Mouse (Mus musculus): ENCODE results near the gene Cinp. TPM values are rescaled to one million over a fixed set of nuclear protein-coding genes. Genes with fewer than 3 reads are reported as not detected.

Gene Cinp
- polyA plus RNA-seq, 1 experiment from 2014 or later = 86.2 TPM

DNA sequence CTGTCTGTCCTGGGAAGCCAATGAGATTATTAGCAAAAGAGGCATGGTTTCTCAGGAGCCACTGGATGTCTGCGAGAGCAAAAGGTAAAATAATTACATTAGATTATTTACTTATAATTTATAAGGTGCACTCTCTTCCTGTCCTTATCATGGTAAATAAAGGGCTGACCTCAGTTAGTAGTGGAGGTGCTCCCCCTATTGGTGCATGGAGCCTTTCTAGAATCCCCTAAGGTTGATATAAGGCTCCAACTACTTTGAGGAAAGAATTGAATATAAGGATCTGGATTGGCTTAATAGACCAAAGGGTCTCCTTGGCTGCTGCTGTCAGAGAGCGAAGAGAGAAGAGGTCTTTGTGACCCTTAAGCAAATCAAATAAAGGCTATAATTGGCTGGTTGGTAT is 14.6 kb upstream of the Cinp start:
- ATAC-seq (ENCODE audit: low FRiP score) (no peak), DNase-seq (ENCODE audit: low spot score) (no peak)
- Histone ChIP-seq H3K4me3 (replicated peaks; ENCODE audit: low read length) (no peak overlapping the region), H3K27me3 (ENCODE audit: control insufficient read depth, insufficient read depth, low read length) (no peaks in the 10 kb centered on the region), H3K4me2 (replicated peaks) (no peak overlapping the region), H3K9me3 (ENCODE audit: control insufficient read depth, low read length) (no peaks in the 10 kb centered on the region), H3K9ac (no peak overlapping the region), H3K4me1 (replicated peaks; ENCODE audit: control insufficient read depth, insufficient read depth, low read length) (no peaks in the 10 kb centered on the region), H3K36me3 (replicated peaks; ENCODE audit: control insufficient read depth, insufficient read depth) (peaks cover 16% of the 10 kb centered on the region; the same call in 1 of the 2 replicates), H3K27ac (no peak overlapping the region)
- whole genome bisulfite sequencing = 93% methylated on average over 2 of the region's 2 CpGs

DNA sequence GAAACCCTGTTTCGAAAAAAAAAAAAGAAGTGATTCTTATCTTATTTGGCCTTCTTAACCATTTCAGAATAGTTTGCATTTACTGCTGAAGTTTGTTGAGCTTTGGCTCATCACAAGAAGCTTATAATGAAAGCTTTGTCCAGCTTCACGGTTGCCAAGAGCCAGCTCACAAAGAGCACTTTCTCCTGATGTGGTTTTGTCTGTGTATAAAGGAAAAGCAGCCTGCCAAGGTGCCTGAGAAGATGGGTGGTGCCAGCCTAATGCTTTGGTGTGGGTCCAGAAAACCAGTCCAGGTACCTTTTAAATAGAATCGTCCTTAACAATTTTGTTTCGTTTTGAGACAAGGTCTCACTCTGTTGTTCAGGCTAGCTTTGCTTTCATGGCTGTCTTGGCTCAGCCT is 13.2 kb upstream of the Cinp start:
- Histone ChIP-seq H3K36me3 (replicated peaks; ENCODE audit: control insufficient read depth, insufficient read depth) (peaks cover 21% of the 10 kb centered on the region; the same call in 1 of the 2 replicates), H3K9ac (no peak overlapping the region), H3K4me1 (replicated peaks; ENCODE audit: control insufficient read depth, insufficient read depth, low read length) (no peaks in the 10 kb centered on the region), H3K4me2 (replicated peaks) (no peak overlapping the region), H3K27ac (no peak overlapping the region), H3K9me3 (ENCODE audit: control insufficient read depth, low read length) (no peaks in the 10 kb centered on the region), H3K27me3 (ENCODE audit: control insufficient read depth, insufficient read depth, low read length) (no peaks in the 10 kb centered on the region), H3K4me3 (replicated peaks; ENCODE audit: low read length) (no peak overlapping the region)
- 81% methylated on average over 4 of the region's 4 CpGs for WGBS
- DNase-seq (ENCODE audit: low spot score) (no peak), ATAC-seq (ENCODE audit: low FRiP score) (no peak)

DNA sequence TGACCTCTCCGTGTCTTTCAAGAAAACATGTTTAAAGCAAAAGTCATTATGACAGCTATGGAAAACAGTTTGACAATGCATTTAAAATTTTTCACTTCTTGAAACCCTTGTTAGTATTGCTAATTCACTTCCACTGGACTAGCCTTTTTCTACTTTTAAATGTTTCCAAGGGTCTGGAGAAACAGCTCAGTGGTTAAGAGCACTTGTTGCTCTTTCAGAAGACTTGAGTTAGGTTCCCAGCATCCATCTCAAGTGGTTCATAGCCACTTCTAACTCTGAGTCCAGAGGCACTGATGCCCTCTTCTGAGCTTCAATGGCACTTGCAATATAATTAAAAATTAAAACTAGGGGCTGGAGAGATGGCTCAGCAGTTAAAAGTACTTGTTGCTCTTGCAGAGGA is 2.9 kb upstream of the Cinp start:
- Histone ChIP-seq H3K9ac (no peak overlapping the region), H3K36me3 (replicated peaks; ENCODE audit: control insufficient read depth, insufficient read depth) (peaks cover 7% of the 10 kb centered on the region; the same call in 1 of the 2 replicates), H3K4me2 (replicated peaks) (no peak overlapping the region), H3K4me3 (replicated peaks; ENCODE audit: low read length) (no peak overlapping the region), H3K27me3 (ENCODE audit: control insufficient read depth, insufficient read depth, low read length) (no peaks in the 10 kb centered on the region), H3K9me3 (ENCODE audit: control insufficient read depth, low read length) (no peaks in the 10 kb centered on the region), H3K27ac (no peak overlapping the region), H3K4me1 (replicated peaks; ENCODE audit: control insufficient read depth, insufficient read depth, low read length) (peaks cover 18% of the 10 kb centered on the region)
- no peak for ATAC-seq (ENCODE audit: low FRiP score)
- WGBS = 97% methylated on average over 1 of the region's 1 CpGs
- DNase-seq (ENCODE audit: low spot score) = no peak

DNA sequence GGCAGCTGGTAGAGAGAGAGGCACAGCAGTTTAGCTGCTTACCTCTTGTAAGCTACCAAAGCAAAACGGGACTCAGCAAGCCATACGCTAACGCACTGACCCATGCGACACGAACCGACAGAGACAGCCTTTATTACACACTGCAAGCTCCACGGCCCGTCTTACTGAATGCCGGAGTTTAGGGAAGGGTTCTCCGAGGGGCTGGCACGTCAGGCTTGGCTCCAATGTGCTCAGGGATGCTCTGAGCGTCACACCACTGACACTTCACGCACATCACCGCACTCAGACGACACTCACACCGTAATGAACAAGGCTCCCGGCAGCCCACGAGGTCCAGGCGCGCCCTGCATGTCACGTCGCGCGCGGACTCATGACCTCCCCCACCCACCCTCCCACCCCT is 339 bp downstream of the Cinp start:
- 0% methylated on average over 25 of the region's 25 CpGs for WGBS
- Histone ChIP-seq H3K36me3 (replicated peaks; ENCODE audit: control insufficient read depth, insufficient read depth) (peaks cover 5% of the 10 kb centered on the region; the same call in 1 of the 2 replicates), H3K4me3 (replicated peaks; ENCODE audit: low read length) (peak overlapping the region; percentile 79), H3K27ac (0 out of 2 replicates have a peak overlapping the region, but pooled peaks have one; percentile 22), H3K27me3 (ENCODE audit: control insufficient read depth, insufficient read depth, low read length) (no peaks in the 10 kb centered on the region), H3K9me3 (ENCODE audit: control insufficient read depth, low read length) (no peaks in the 10 kb centered on the region), H3K4me1 (replicated peaks; ENCODE audit: control insufficient read depth, insufficient read depth, low read length) (peaks cover 18% of the 10 kb centered on the region), H3K4me2 (replicated peaks) (peak overlapping the region; percentile 96), H3K9ac (peak overlapping the region; percentile 74)
- ATAC-seq (ENCODE audit: low FRiP score) (peak; percentile 53), DNase-seq (ENCODE audit: low spot score) (no peak)

DNA sequence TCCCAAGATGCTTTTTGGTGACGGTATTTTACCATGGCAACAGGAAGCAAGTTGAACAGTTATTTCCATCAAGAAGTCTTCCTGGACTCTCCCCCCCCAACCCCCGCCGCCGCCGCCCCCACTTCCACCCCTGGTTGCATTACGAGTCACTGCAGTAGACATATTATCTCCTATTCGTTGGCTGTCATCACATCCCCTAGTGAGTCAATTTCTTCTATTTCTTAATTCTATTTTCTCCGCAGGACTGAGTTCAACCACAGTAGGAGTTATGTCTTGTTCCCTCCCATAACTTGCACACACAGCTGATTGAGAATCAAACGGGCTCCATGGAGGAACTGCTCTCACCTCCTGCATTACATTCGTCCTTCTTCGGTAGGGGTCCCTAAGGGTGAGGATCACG is 839 bp downstream of the Cinp start:
- no peaks in the 10 kb centered on the region for H3K27me3 ChIP-seq (ENCODE audit: control insufficient read depth, insufficient read depth, low read length)
- no peaks in the 10 kb centered on the region for H3K9me3 ChIP-seq (ENCODE audit: control insufficient read depth, low read length)
- H3K27ac ChIP-seq = no peak overlapping the region
- whole genome bisulfite sequencing = 45% methylated on average over 12 of the region's 12 CpGs
- ATAC-seq (ENCODE audit: low FRiP score) (no peak), DNase-seq (ENCODE audit: low spot score) (no peak)
- H3K36me3 ChIP-seq (replicated peaks; ENCODE audit: control insufficient read depth, insufficient read depth) = peaks cover 10% of the 10 kb centered on the region; the same call in 1 of the 2 replicates
- peak overlapping the region; percentile 74 for H3K9ac ChIP-seq
- H3K4me1 ChIP-seq (replicated peaks; ENCODE audit: control insufficient read depth, insufficient read depth, low read length) = peaks cover 18% of the 10 kb centered on the region
- peak overlapping the region; percentile 79 for H3K4me3 ChIP-seq (replicated peaks; ENCODE audit: low read length)
- peak overlapping the region; percentile 96 for H3K4me2 ChIP-seq (replicated peaks)

DNA sequence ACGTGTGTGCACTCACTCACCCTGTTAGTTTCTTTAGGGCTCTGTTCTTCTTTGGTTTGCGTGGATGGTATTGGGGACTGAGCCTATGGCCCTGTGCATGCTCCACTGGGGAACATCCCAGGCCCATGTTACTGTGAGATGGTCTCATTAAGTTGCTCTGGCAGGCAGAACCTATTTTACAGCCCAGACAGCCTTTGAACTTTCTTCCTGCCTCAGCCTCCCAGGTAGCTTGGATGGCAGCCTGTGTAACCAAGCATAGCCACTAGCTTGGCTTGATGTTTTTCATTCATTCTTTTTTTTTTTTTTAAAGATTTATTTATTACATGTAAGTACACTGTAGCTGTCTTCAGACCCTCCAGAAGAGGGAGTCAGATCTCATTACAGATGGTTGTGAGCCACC is 3.7 kb downstream of the Cinp start:
- peaks cover 35% of the 10 kb centered on the region for H3K36me3 ChIP-seq (replicated peaks; ENCODE audit: control insufficient read depth, insufficient read depth)
- ATAC-seq (ENCODE audit: low FRiP score) (no peak), DNase-seq (ENCODE audit: low spot score) (no peak)
- no peaks in the 10 kb centered on the region for H3K27me3 ChIP-seq (ENCODE audit: control insufficient read depth, insufficient read depth, low read length)
- H3K27ac ChIP-seq = no peak overlapping the region
- no peak overlapping the region for H3K4me2 ChIP-seq (replicated peaks)
- H3K4me3 ChIP-seq (replicated peaks; ENCODE audit: low read length) = no peak overlapping the region
- H3K9me3 ChIP-seq (ENCODE audit: control insufficient read depth, low read length) = no peaks in the 10 kb centered on the region
- H3K9ac ChIP-seq = no peak overlapping the region
- 97% methylated on average over 2 of the region's 2 CpGs for WGBS
- H3K4me1 ChIP-seq (replicated peaks; ENCODE audit: control insufficient read depth, insufficient read depth, low read length) = peaks cover 15% of the 10 kb centered on the region

DNA sequence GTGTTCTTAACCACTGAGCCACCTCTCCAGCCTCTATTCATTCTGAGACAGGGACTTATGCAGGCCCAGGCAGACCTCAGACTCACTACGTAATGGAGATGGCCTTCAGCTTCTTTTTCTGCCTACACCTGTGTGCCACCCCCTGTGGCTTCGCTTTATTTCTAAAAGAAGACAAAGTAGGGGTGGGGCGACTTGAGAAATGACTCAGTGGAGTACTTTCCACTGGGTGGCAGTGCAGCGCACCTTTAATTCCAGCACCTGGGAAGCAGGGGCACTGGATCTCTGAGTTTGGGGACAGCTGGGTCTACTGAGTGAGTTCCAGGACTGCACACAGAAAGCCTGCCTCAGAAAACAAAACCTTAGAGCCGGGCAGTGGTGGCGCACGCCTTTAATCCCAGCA is 6.7 kb downstream of the Cinp start:
- no peaks in the 10 kb centered on the region for H3K27me3 ChIP-seq (ENCODE audit: control insufficient read depth, insufficient read depth, low read length)
- DNase-seq (ENCODE audit: low spot score) (no peak), ATAC-seq (ENCODE audit: low FRiP score) (no peak)
- H3K36me3 ChIP-seq (replicated peaks; ENCODE audit: control insufficient read depth, insufficient read depth) = peaks cover 60% of the 10 kb centered on the region
- no peak overlapping the region for H3K27ac ChIP-seq
- H3K9ac ChIP-seq = no peak overlapping the region
- no peaks in the 10 kb centered on the region for H3K4me1 ChIP-seq (replicated peaks; ENCODE audit: control insufficient read depth, insufficient read depth, low read length)
- no peak overlapping the region for H3K4me2 ChIP-seq (replicated peaks)
- H3K9me3 ChIP-seq (ENCODE audit: control insufficient read depth, low read length) = no peaks in the 10 kb centered on the region
- no peak overlapping the region for H3K4me3 ChIP-seq (replicated peaks; ENCODE audit: low read length)
- WGBS = 91% methylated on average over 7 of the region's 7 CpGs

DNA sequence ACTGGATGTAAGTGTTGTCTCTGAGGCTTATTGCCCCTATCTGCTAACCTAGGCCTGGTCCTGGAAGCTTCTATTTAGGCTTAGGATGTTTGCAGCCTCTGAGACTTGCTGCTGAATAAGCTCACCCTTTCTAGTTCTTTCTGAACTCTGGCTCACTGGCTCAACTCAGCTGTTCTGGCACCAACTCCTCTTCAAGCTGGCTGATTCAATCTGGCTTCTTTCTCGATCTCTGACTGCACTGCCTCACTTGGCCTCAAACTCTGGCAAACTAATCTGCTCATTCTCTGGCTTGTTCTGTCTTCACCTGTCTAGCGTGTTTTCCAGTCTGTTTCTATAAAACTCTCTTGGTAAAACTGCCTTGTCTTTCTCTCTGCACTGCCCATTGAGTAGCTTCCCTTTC is 13.6 kb downstream of the Cinp start:
- H3K27ac ChIP-seq = no peak overlapping the region
- H3K36me3 ChIP-seq (replicated peaks; ENCODE audit: control insufficient read depth, insufficient read depth) = peaks cover 89% of the 10 kb centered on the region
- H3K9me3 ChIP-seq (ENCODE audit: control insufficient read depth, low read length) = no peaks in the 10 kb centered on the region
- 89% methylated on average over 2 of the region's 2 CpGs for WGBS
- ATAC-seq (ENCODE audit: low FRiP score) (no peak), DNase-seq (ENCODE audit: low spot score) (no peak)
- no peaks in the 10 kb centered on the region for H3K4me1 ChIP-seq (replicated peaks; ENCODE audit: control insufficient read depth, insufficient read depth, low read length)
- no peak overlapping the region for H3K4me2 ChIP-seq (replicated peaks)
- no peak overlapping the region for H3K4me3 ChIP-seq (replicated peaks; ENCODE audit: low read length)
- H3K27me3 ChIP-seq (ENCODE audit: control insufficient read depth, insufficient read depth, low read length) = no peaks in the 10 kb centered on the region
- no peak overlapping the region for H3K9ac ChIP-seq

DNA sequence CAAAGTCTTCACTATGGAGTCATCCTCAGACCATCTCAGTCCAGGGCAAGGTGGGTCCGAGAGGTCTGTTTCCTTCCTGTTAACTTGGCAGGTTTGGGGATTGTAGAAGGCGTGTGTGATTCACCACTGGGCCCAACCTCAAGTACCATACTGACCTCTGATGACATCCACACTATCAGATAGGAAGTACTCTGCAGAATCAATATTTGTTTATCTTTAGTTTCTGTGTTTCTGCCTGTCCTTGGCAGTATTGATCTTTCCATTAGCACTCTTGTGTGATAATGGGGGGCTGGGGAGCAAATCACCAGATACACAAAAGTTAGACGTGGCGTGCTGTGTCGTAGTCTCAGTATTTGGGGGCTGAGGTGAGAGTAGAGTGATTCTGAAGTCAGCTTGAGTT is 17.7 kb downstream of the Cinp start:
- H3K36me3 ChIP-seq (replicated peaks; ENCODE audit: control insufficient read depth, insufficient read depth) = peaks cover 93% of the 10 kb centered on the region
- WGBS = 95% methylated on average over 5 of the region's 5 CpGs

DNA sequence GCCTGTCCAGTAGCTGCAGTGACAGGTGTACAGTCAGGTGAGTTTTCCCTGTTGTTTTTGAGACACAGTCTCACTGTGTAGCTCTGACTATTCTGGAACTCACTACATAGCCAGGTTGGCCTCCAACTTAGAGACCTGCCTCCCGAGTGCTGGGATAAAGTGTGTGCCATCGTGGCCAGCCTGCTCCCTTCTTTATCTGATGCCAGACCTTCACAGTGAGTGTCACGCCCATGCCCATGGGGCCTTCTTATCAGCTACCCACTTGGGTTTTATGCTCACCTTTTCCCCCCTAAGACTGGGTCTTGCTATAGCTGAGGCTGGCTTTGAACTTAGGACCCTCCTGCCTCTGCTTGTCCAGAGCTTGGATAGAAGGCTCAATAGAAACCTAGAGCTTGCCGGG is 18.8 kb downstream of the Cinp start:
- Histone ChIP-seq H3K4me3 (replicated peaks; ENCODE audit: low read length) (no peak overlapping the region), H3K36me3 (replicated peaks; ENCODE audit: control insufficient read depth, insufficient read depth) (peaks cover 91% of the 10 kb centered on the region), H3K9ac (no peak overlapping the region), H3K4me1 (replicated peaks; ENCODE audit: control insufficient read depth, insufficient read depth, low read length) (no peaks in the 10 kb centered on the region), H3K9me3 (ENCODE audit: control insufficient read depth, low read length) (no peaks in the 10 kb centered on the region), H3K4me2 (replicated peaks) (no peak overlapping the region), H3K27me3 (ENCODE audit: control insufficient read depth, insufficient read depth, low read length) (no peaks in the 10 kb centered on the region), H3K27ac (no peak overlapping the region)
- DNase-seq (ENCODE audit: low spot score) (no peak), ATAC-seq (ENCODE audit: low FRiP score) (no peak)
- 87% methylated on average over 4 of the region's 4 CpGs for WGBS

More for the DNA sequence above, 17.7 kb downstream of the Cinp start:
- Histone ChIP-seq H3K4me3 (replicated peaks; ENCODE audit: low read length) (no peak overlapping the region), H3K9ac (no peak overlapping the region), H3K4me2 (replicated peaks) (no peak overlapping the region), H3K27ac (no peak overlapping the region), H3K4me1 (replicated peaks; ENCODE audit: control insufficient read depth, insufficient read depth, low read length) (no peaks in the 10 kb centered on the region), H3K27me3 (ENCODE audit: control insufficient read depth, insufficient read depth, low read length) (no peaks in the 10 kb centered on the region), H3K9me3 (ENCODE audit: control insufficient read depth, low read length) (no peaks in the 10 kb centered on the region)
- DNase-seq (ENCODE audit: low spot score) (no peak), ATAC-seq (ENCODE audit: low FRiP score) (no peak)

Measured in hindbrain, embryonic 14.5 days (tissue).